Mouse (Mus musculus) ES-E14 (cell line): ENCODE measurements around the gene Acss3. TPM values are rescaled to one million over a fixed set of nuclear protein-coding genes. Genes with fewer than 3 reads are reported as not detected.

Experiments used
- DNase-seq: peaks from one replicate; pipeline ENCODE4 v3.0.0-alpha.2; 2013; ENCODE audit warnings: low read depth, low spot score
- H3K27ac ChIP-seq: 2 replicates; pipeline ENCODE4 v1.5.1; 2012; ENCODE audit warnings: low read depth, mild to moderate bottlenecking, low read length, moderate library complexity, mixed read lengths; ENCODE audit not compliant: poor library complexity, insufficient read depth, severe bottlenecking
- H3K36me3 ChIP-seq: 2 replicates; pipeline ENCODE4 v1.6.1; 2012; ENCODE audit warnings: mild to moderate bottlenecking, low read length, moderate library complexity, mixed read lengths; ENCODE audit not compliant: control insufficient read depth, poor library complexity, insufficient read depth, severe bottlenecking
- H3K4me1 ChIP-seq, 2 experiments: fragments of 150-350 bp in 1 of 2; sonication (generic) in 1 of 2; 2 replicates each; pipeline ENCODE4 v1.6.1; 2012; ENCODE audit warnings: low read length in 2 of 2, mild to moderate bottlenecking in 1 of 2, mixed read lengths in 1 of 2; ENCODE audit not compliant: control insufficient read depth in 2 of 2, insufficient read depth in 2 of 2, poor library complexity in 1 of 2
- H3K4me3 ChIP-seq, 2 experiments: fragments of 150-350 bp in 1 of 2; sonication (generic) in 1 of 2; 2 replicates each; pipeline ENCODE4 v1.5.1; 2012; ENCODE audit warnings: low read length in 2 of 2, low read depth in 1 of 2, mild to moderate bottlenecking in 1 of 2, mixed read lengths in 1 of 2; ENCODE audit not compliant: insufficient read depth in 1 of 2, poor library complexity in 1 of 2, severe bottlenecking in 1 of 2
- H3K9ac ChIP-seq: 2 replicates; pipeline ENCODE4 v1.6.1; 2012; ENCODE audit warnings: low read depth, mild to moderate bottlenecking, low read length, mixed read lengths; ENCODE audit not compliant: poor library complexity, insufficient read depth, severe bottlenecking
- H3K9me3 ChIP-seq: fragments of 150-350 bp; sonication (generic); 2 replicates; pipeline ENCODE4 v1.6.1; 2012; ENCODE audit warnings: low read depth, mild to moderate bottlenecking, low read length; ENCODE audit not compliant: control insufficient read depth, insufficient read depth
- CHD2 ChIP-seq: IDR thresholded peaks from 2 replicates; pipeline ENCODE4 v1.6.1; 2014; ENCODE audit warnings: mild to moderate bottlenecking, low read depth, low read length, inconsistent platforms
- HCFC1 ChIP-seq: IDR thresholded peaks from 2 replicates; pipeline ENCODE4 v1.6.1; 2012; ENCODE audit warnings: low read length, inconsistent platforms, borderline replicate concordance; ENCODE audit not compliant: insufficient read depth
- MAFK ChIP-seq: IDR thresholded peaks from 2 replicates; pipeline ENCODE4 v1.6.1; 2014; ENCODE audit warnings: mild to moderate bottlenecking, low read depth, low read length, inconsistent platforms; ENCODE audit not compliant: insufficient read depth
- ZC3H11A ChIP-seq: IDR thresholded peaks from 2 replicates; pipeline ENCODE4 v1.6.1; 2012; ENCODE audit warnings: low read depth, mild to moderate bottlenecking, inconsistent platforms, low read length, borderline replicate concordance
- ZNF384 ChIP-seq: IDR thresholded peaks from 2 replicates; pipeline ENCODE4 v1.6.1; 2012; ENCODE audit warnings: low read depth, low read length, inconsistent platforms
- in situ Hi-C, 2 experiments: fragments of 600-800 bp; cut with MboI; formaldehyde crosslinking; loops; one replicate each; pipeline ENCODE4 v1.15.1; 2025; ENCODE audit warnings: low sequenced_read_pairs in 2 of 2, inconsistent platforms in 1 of 2; ENCODE audit not compliant: unreplicated experiment in 2 of 2
- total RNA-seq: library from RNA; depleted of rRNA; stranded (reverse); fragments of 300-350 nt; gene quantifications from 2 replicates; pipeline ENCODE4 v1.2.3, GENCODE M21; 2012

The Acss3 gene
- total RNA-seq, 1 experiment, result 0.22 TPM

DNA sequence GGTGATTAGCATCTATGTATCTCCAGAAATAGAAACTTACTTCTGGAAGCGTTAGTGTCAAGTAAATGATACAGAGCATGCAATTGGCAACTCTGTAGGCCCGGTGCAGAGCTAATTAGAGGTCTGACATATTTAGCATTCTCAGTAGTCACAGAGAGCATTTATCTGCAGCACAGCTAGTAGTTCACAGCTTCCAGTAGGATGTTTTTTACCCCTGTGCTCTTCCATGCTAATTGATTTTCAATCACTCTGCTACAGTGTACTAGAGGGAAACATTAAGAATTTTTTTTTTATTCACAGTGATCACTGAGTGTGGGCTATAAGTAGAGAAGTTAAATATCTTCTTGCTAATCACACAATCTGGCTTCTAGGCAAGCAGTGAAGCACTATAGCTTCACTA is 112.3 kb downstream of the Acss3 start:
- TF ChIP-seq ZNF384 (no peak), CHD2 (no peak), ZC3H11A (no peak), MAFK (no peak), HCFC1 (no peak)
- Histone ChIP-seq H3K4me3 (no peak overlapping the region), H3K9ac (no peak overlapping the region), H3K27ac (no peak overlapping the region), H3K9me3 (no peaks in the 10 kb centered on the region), H3K36me3 (no peaks in the 10 kb centered on the region), H3K4me1 (no peaks in the 10 kb centered on the region)
- in situ Hi-C loops, result no loop called here
- DNase-seq, result no peak

DNA sequence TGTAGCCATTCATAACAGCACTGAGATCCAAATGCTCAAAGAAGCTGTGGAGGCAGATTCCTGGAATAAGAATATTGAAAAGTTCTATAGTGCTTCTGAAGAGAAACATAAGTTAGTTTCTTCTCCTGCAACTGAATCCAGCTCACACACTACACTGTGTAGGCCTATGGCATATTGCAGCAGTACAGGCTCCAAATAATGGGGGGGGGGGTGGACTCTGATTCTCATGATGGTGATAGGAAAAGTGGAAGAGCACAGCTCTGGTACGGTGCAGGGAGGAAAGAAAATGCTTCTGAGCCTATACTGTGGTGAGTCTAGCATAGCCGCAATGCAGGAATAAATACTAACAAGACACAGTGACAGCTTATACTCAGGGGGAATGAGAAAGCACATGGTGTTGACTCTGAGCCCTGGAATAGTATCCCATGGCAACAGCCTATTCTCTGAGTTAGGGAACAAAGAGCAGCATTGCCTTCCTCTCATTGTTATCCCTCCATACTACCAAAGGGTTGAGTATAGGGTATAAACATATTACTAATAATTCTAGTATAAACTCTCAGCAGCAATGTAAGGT is 125.3 kb downstream of the Acss3 start:
- Histone ChIP-seq H3K4me3 (no peak overlapping the region), H3K27ac (no peak overlapping the region), H3K9ac (no peak overlapping the region), H3K36me3 (no peaks in the 10 kb centered on the region), H3K4me1 (no peaks in the 10 kb centered on the region), H3K9me3 (no peaks in the 10 kb centered on the region)
- no peak for TF ChIP-seq CHD2
- no peak for TF ChIP-seq MAFK
- no peak for TF ChIP-seq HCFC1
- TF ChIP-seq ZC3H11A, result no peak
- TF ChIP-seq ZNF384, result no peak
- no peak for DNase-seq
- in situ Hi-C loops, result no loop called here

DNA sequence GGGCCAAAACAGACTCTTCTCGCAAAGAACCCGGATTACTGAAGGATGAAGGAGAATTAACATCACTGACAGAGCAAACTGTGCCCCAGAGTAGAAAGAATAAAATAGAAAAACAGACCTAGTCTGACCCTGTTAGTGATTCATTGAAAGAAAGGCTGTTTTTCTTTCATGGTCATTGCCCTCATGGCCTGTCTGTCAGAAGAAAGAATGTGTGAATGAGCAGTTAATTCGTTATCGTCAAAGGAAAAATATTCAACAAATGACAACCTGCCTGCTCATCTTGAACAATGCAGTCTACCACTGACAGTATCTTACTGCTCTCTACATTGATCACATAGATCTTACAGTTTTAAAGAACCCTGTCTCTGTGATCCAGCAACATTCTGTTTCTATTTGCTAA is 134.0 kb downstream of the Acss3 start:
- Histone ChIP-seq H3K27ac (no peak overlapping the region), H3K9ac (no peak overlapping the region), H3K36me3 (no peaks in the 10 kb centered on the region), H3K9me3 (no peaks in the 10 kb centered on the region), H3K4me3 (no peak overlapping the region), H3K4me1 (no peaks in the 10 kb centered on the region)
- in situ Hi-C loops, result no loop called here
- DNase-seq, result no peak
- no peak for TF ChIP-seq MAFK
- TF ChIP-seq HCFC1, result no peak
- TF ChIP-seq ZNF384, result no peak
- no peak for TF ChIP-seq CHD2
- TF ChIP-seq ZC3H11A, result no peak

DNA sequence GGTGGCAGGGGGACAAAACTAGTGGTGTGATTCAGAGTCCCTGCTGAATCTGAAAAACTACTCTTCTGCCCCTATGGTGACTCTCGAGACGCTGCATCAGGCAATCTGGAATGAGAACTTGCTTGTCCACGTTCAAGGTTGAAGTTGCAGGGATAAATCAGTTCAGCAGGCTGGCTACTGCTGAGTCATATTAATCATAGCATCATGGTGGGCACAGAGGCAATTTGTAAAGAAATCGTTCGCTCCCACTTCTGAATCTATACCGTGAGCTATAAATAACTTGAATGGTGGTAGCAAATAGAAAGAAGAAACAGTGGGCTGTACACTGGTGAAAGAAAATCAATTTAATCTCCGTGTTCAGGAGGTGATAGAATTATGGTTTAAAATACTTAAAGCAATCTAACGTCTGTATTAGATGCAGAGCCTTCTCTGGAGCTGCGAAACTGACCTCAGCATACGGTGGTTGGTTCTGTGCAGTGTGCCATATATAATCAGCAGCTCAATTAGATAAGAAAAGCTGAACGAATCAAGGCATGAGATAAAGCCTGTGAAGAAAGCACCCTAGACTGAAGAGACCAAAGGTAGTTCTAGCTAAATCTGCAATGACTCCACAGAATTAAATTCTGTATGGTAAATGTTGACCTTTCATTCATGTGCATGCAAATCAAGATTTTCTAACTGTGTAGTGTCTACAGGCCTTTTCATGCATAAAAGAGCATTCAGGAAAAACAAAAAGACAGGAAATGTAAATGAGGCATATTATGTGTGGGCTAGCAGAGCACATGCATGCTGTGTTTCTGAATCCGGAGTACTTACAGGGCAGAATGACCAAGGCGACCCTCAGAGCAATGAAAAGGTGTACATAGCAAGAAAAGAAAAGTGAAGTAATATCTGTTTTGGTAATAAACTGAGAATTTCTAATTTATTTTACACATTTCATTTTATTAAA is 148.0 kb downstream of the Acss3 start:
- in situ Hi-C loops, result no loop called here

More for the DNA sequence above, 148.0 kb downstream of the Acss3 start:
- Histone ChIP-seq H3K9me3 (no peaks in the 10 kb centered on the region), H3K27ac (no peak overlapping the region), H3K4me3 (no peak overlapping the region), H3K4me1 (no peaks in the 10 kb centered on the region), H3K36me3 (no peaks in the 10 kb centered on the region), H3K9ac (no peak overlapping the region)
- TF ChIP-seq CHD2 (no peak), ZC3H11A (no peak), MAFK (no peak), HCFC1 (no peak), ZNF384 (no peak)
- DNase-seq, result no peak
